Mouse (Mus musculus): ENCODE measurements around the gene Ankle2. TPM values are rescaled to one million over a fixed set of nuclear protein-coding genes. Genes with fewer than 3 reads are reported as not detected.

Gene Ankle2
- total and polyA plus RNA-seq, 2 experiments from 2014 or later = 17.8 to 40.2 TPM

- 87% methylated on average over 2 of the region's 2 CpGs for WGBS
- H3K9ac ChIP-seq = no peak overlapping the region
- 0 out of 2 replicates have a peak, but pooled peaks cover 2% of the 10 kb centered on the region for H3K4me1 ChIP-seq (ENCODE audit: insufficient read depth)
These were observed 51.2 kb downstream of the Ankle2 start for GRCm38 (mm10) chr5:110281984-110282383.

GRCm38 (mm10) chr5:110284536-110284935 lies 53.7 kb downstream of the Ankle2 start:
- DNase-seq = peak; percentile 52
- H3K27me3 ChIP-seq (ENCODE audit: insufficient read depth, low read length) = peaks cover 8% of the 10 kb centered on the region; the same call in 1 of the 2 replicates

More at GRCm38 (mm10) chr5:110281984-110282383, 51.2 kb downstream of the Ankle2 start:
- no peak overlapping the region for H3K27ac ChIP-seq (ENCODE audit: low read depth, low read length)
- no peak overlapping the region for H3K4me3 ChIP-seq (ENCODE audit: low read depth, low read length)
- no peak for TF ChIP-seq CTCF (IDR thresholded peaks at IDR 0.05; ENCODE audit: low read depth)
- H3K9me3 ChIP-seq (ENCODE audit: low read length) = no peaks in the 10 kb centered on the region
- no peaks in the 10 kb centered on the region for H3K36me3 ChIP-seq (ENCODE audit: insufficient read depth)
- peaks cover 8% of the 10 kb centered on the region; the same call in 1 of the 2 replicates for H3K27me3 ChIP-seq (ENCODE audit: insufficient read depth, low read length)
- no peak for DNase-seq
- no peak for ATAC-seq
- H3K4me2 ChIP-seq (ENCODE audit: low read depth) = no peak overlapping the region

GRCm38 (mm10) chr5:110285156-110285555 lies 54.4 kb downstream of the Ankle2 start:
- no peak for ATAC-seq
- peaks cover 8% of the 10 kb centered on the region; the same call in 1 of the 2 replicates for H3K27me3 ChIP-seq (ENCODE audit: insufficient read depth, low read length)
- no peak overlapping the region for H3K27ac ChIP-seq (ENCODE audit: low read depth, low read length)
- no peaks in the 10 kb centered on the region for H3K9me3 ChIP-seq (ENCODE audit: low read length)
- no peak for TF ChIP-seq CTCF (IDR thresholded peaks at IDR 0.05; ENCODE audit: low read depth)
- 0 out of 2 replicates have a peak, but pooled peaks cover 2% of the 10 kb centered on the region for H3K4me1 ChIP-seq (ENCODE audit: insufficient read depth)
- no peaks in the 10 kb centered on the region for H3K36me3 ChIP-seq (ENCODE audit: insufficient read depth)
- peak overlapping the region; percentile 69; the same call in 1 of the 2 replicates for H3K9ac ChIP-seq
- DNase-seq = no peak
- WGBS = 13% methylated on average over 15 of the region's 15 CpGs
- peak overlapping the region; percentile 81; the same call in 1 of the 2 replicates for H3K4me3 ChIP-seq (ENCODE audit: low read depth, low read length)
- peak overlapping the region; percentile 90 for H3K4me2 ChIP-seq (ENCODE audit: low read depth)

More at GRCm38 (mm10) chr5:110284536-110284935, 53.7 kb downstream of the Ankle2 start:
- TF ChIP-seq CTCF (IDR thresholded peaks at IDR 0.05; ENCODE audit: low read depth) = peak; percentile 70
- no peaks in the 10 kb centered on the region for H3K36me3 ChIP-seq (ENCODE audit: insufficient read depth)
- no peak overlapping the region for H3K4me2 ChIP-seq (ENCODE audit: low read depth)
- ATAC-seq = no peak
- no peak overlapping the region for H3K9ac ChIP-seq
- H3K9me3 ChIP-seq (ENCODE audit: low read length) = no peaks in the 10 kb centered on the region
- no peak overlapping the region for H3K4me3 ChIP-seq (ENCODE audit: low read depth, low read length)
- 9% methylated on average over 4 of the region's 4 CpGs for WGBS
- H3K4me1 ChIP-seq (ENCODE audit: insufficient read depth) = 0 out of 2 replicates have a peak, but pooled peaks cover 2% of the 10 kb centered on the region
- H3K27ac ChIP-seq (ENCODE audit: low read depth, low read length) = no peak overlapping the region

- peaks cover 8% of the 10 kb centered on the region; the same call in 1 of the 2 replicates for H3K27me3 ChIP-seq (ENCODE audit: insufficient read depth, low read length)
- H3K4me3 ChIP-seq (ENCODE audit: low read depth, low read length) = peak within 1 kb of the TSS; percentile 81
- peak within 1 kb of the TSS; percentile 69 for H3K9ac ChIP-seq
- H3K36me3 ChIP-seq (ENCODE audit: insufficient read depth) = no peaks in the 10 kb centered on the region
- ATAC-seq = peak; percentile 99
- no peak for TF ChIP-seq CTCF (IDR thresholded peaks at IDR 0.05; ENCODE audit: low read depth)
- WGBS = under 1% methylated on average over 60 of the region's 64 CpGs
- peak; percentile 92 for DNase-seq
- no peak within 1 kb of the TSS for H3K27ac ChIP-seq (ENCODE audit: low read depth, low read length)
- no peaks in the 10 kb centered on the region for H3K9me3 ChIP-seq (ENCODE audit: low read length)
- H3K4me2 ChIP-seq (ENCODE audit: low read depth) = peak within 1 kb of the TSS; percentile 90
- 0 out of 2 replicates have a peak, but pooled peaks cover 2% of the 10 kb centered on the region for H3K4me1 ChIP-seq (ENCODE audit: insufficient read depth)
These were observed 55.1 kb downstream of the Ankle2 start, which contains the start of the genes Pxmp2 and Pole for GRCm38 (mm10) chr5:110285770-110286445. TSS of gene Pxmp2 (minus strand) at chr5:110286186. TSS of gene Pole (plus strand) at chr5:110286306.

DNA sequence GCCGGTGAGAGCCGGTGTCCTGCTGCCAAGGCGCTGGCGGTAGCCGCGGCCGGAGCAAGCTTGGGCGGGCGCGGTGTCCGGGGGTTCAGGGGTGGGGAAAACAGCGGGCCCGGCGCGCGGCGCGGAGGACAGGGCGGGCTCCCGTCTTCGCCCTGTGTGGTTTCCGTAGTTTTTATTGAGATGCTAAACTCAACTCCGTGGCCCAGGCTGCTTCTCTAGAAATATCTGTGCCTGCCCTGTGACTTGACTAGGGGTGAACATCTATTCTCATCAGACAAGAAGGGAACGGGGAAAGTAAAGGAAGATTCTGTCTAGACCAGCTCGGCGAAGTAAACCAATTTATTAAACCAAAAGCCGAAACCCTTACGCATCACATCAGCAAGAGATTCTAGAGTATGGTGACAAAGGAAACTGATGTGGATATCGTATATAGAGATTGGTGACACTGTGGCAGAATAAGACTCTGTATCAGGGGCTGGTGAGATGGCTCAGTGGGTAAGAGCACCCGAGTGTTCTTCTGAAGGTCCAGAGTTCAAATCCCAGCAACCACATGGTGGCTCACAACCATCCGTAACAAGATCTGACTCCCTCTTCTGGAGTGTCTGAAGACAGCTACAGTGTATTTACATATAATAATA lies 55.8 kb downstream of the Ankle2 start:
- ATAC-seq = peak; percentile 58
- WGBS = 1% methylated on average over 30 of the region's 31 CpGs
- H3K36me3 ChIP-seq (ENCODE audit: insufficient read depth) = no peaks in the 10 kb centered on the region
- H3K27ac ChIP-seq (ENCODE audit: low read depth, low read length) = no peak overlapping the region
- H3K4me1 ChIP-seq (ENCODE audit: insufficient read depth) = 0 out of 2 replicates have a peak, but pooled peaks cover 2% of the 10 kb centered on the region
- H3K9ac ChIP-seq = peak overlapping the region; percentile 69
- peak overlapping the region; percentile 81 for H3K4me3 ChIP-seq (ENCODE audit: low read depth, low read length)
- H3K4me2 ChIP-seq (ENCODE audit: low read depth) = peak overlapping the region; percentile 90
- H3K27me3 ChIP-seq (ENCODE audit: insufficient read depth, low read length) = peaks cover 8% of the 10 kb centered on the region; the same call in 1 of the 2 replicates
- TF ChIP-seq CTCF (IDR thresholded peaks at IDR 0.05; ENCODE audit: low read depth) = no peak
- DNase-seq = no peak
- H3K9me3 ChIP-seq (ENCODE audit: low read length) = no peaks in the 10 kb centered on the region

- no peak overlapping the region; the same call in 1 of the 2 replicates for H3K4me2 ChIP-seq (ENCODE audit: low read depth)
- 68% methylated on average over 2 of the region's 2 CpGs for WGBS
- H3K27me3 ChIP-seq (ENCODE audit: insufficient read depth, low read length) = peaks cover 8% of the 10 kb centered on the region; the same call in 1 of the 2 replicates
- ATAC-seq (no peak), DNase-seq (no peak)
- H3K4me3 ChIP-seq (ENCODE audit: low read depth, low read length) = 0 out of 2 replicates have a peak overlapping the region, but pooled peaks have one; percentile 81
- no peak overlapping the region for H3K9ac ChIP-seq
- no peak overlapping the region for H3K27ac ChIP-seq (ENCODE audit: low read depth, low read length)
- no peaks in the 10 kb centered on the region for H3K36me3 ChIP-seq (ENCODE audit: insufficient read depth)
- TF ChIP-seq CTCF (IDR thresholded peaks at IDR 0.05; ENCODE audit: low read depth) = no peak
- no peaks in the 10 kb centered on the region for H3K9me3 ChIP-seq (ENCODE audit: low read length)
- H3K4me1 ChIP-seq (ENCODE audit: insufficient read depth) = 0 out of 2 replicates have a peak, but pooled peaks cover 2% of the 10 kb centered on the region
These were observed 56.3 kb downstream of the Ankle2 start for GRCm38 (mm10) chr5:110287084-110287475.
